Mouse (Mus musculus) megakaryocyte, embryonic 14.5 days (primary cell): Measurements from ENCODE around the gene Tmem72.

Experiments
- FLI1 ChIP-seq: IDR thresholded peaks from 2 replicates; pipeline ENCODE4 v1.6.1; 2012; ENCODE audit warnings: low read length, inconsistent platforms, mixed read lengths
- GATA1 ChIP-seq: IDR thresholded peaks from 3 replicates; pipeline ENCODE4 v1.6.1; 2012; ENCODE audit warnings: mixed read lengths, low read length, inconsistent platforms, borderline replicate concordance

DNA sequence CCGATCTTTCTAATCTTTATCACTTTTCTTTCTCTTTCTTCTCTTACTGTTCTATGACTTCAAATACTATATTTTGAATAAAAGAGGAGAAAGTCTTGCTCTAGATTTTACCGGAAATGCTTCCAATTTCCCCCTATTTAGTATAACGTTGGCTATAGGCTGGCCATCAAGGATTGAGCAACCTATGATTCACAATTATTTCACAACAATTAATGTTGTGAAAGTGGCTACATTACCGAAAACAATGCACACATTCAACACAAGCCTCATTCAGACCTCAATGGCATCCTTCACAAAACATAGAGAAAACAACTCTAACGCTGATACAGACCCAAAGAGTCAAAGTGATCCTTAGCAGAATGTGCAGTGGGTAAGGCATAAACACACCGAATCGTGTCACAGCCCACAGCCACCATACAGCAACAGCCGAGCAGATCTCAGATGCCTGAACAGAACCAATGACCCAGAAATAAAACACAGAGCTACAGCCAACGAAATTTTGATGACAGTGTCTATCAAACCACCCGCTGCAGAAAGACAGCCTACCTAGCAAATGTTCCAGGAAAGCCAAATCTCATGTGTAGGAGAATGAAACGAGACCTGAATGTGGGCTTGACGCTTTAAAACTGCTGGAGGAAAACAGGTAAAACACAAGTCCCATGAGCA lies 50.5 kb downstream of the Tmem72 start:
- TF ChIP-seq FLI1 (no peak), GATA1 (no peak)
